Comparison of ENCODE assay signal across 12 mouse cellular contexts in genomic region chr6:84232063-84232760, GRCm38 (mm10).
DNase-seq lines count a peak whose midpoint lies in the region; ATAC-seq and TF ChIP-seq lines count a peak whose summit lies in the region.
"Had no signal": no experiment of that assay in that cellular context is flagged by ENCODE, and none has a peak within 500 bp of the region (broad histone marks: within the 10 kb centered on the region; RNA-seq: fewer than 3 reads in every experiment).

No protein-coding gene starts in this region.

- H3K9me3 ChIP-seq in heart, embryonic 12.5 days (replicated peaks): no peaks in the 10 kb centered on the region
- no peaks in the 10 kb centered on the region for H3K9me3 ChIP-seq in embryonic facial prominence, embryonic 12.5 days
- no peaks in the 10 kb centered on the region for H3K9me3 ChIP-seq in intestine, postnatal 0 days (ENCODE audit: control insufficient read depth)
- no peaks in the 10 kb centered on the region for H3K9me3 ChIP-seq in intestine, embryonic 15.5 days

- peaks cover 10% of the 10 kb centered on the region; the same call in 1 of the 2 replicates for H3K27me3 ChIP-seq in heart, embryonic 12.5 days (replicated peaks)
- no peaks in the 10 kb centered on the region for H3K27me3 ChIP-seq in embryonic facial prominence, embryonic 12.5 days
- H3K27me3 ChIP-seq in intestine, postnatal 0 days (replicated peaks; ENCODE audit: control insufficient read depth, insufficient read depth, low read length): no peaks in the 10 kb centered on the region
- no peaks in the 10 kb centered on the region for H3K27me3 ChIP-seq in intestine, embryonic 15.5 days (replicated peaks)

- no peak for DNase-seq in heart, adult 8-10 months (ENCODE audit: low spot score)
- DNase-seq in brain, adult 2 months (ENCODE audit: low read depth, low spot score): peak; percentile 58
- DNase-seq in layer of hippocampus, postnatal 36 days: peak; percentile 50
- DNase-seq: cerebellum, postnatal 10 days; heart, postnatal 4 days; kidney, adult 9 months; liver; lung, postnatal 36 days had no signal

- H3K4me2 ChIP-seq in heart, embryonic 12.5 days: no peak overlapping the region
- H3K4me2 ChIP-seq in embryonic facial prominence, embryonic 12.5 days (replicated peaks): no peak overlapping the region
- H3K4me2 ChIP-seq in intestine, postnatal 0 days (replicated peaks; ENCODE audit: low read depth): no peak overlapping the region
- H3K4me2 ChIP-seq in intestine, embryonic 15.5 days (replicated peaks): no peak overlapping the region

- H3K36me3 ChIP-seq in heart, embryonic 12.5 days: no peaks in the 10 kb centered on the region
- H3K36me3 ChIP-seq in embryonic facial prominence, embryonic 12.5 days: no peaks in the 10 kb centered on the region
- no peaks in the 10 kb centered on the region for H3K36me3 ChIP-seq in intestine, postnatal 0 days (ENCODE audit: control insufficient read depth, insufficient read depth)
- H3K36me3 ChIP-seq in intestine, embryonic 15.5 days: no peaks in the 10 kb centered on the region

- no peak for ATAC-seq in heart, embryonic 12.5 days (ENCODE audit: insufficient number of reproducible peaks, low FRiP score)
- ATAC-seq in embryonic facial prominence, embryonic 12.5 days (ENCODE audit: insufficient number of reproducible peaks, insufficient read depth, low FRiP score, low TSS enrichment): no peak
- ATAC-seq in intestine, postnatal 0 days: no peak
- no peak for ATAC-seq in intestine, embryonic 15.5 days

- 0 out of 2 replicates have a peak overlapping the region, but pooled peaks have one; percentile 20 for H3K9ac ChIP-seq in heart, embryonic 12.5 days
- H3K9ac ChIP-seq in embryonic facial prominence, embryonic 12.5 days: no peak overlapping the region
- H3K9ac ChIP-seq in intestine, postnatal 0 days (ENCODE audit: low read depth, low read length): no peak overlapping the region
- H3K9ac ChIP-seq in intestine, embryonic 15.5 days: no peak overlapping the region

- H3K4me3 ChIP-seq in heart, embryonic 12.5 days: no peak overlapping the region
- no peak overlapping the region for H3K4me3 ChIP-seq in embryonic facial prominence, embryonic 12.5 days
- H3K4me3 ChIP-seq in intestine, postnatal 0 days (ENCODE audit: low read depth, low read length): no peak overlapping the region
- H3K4me3 ChIP-seq in intestine, embryonic 15.5 days (replicated peaks): no peak overlapping the region

- H3K4me1 ChIP-seq in heart, embryonic 12.5 days (replicated peaks): peaks cover 56% of the 10 kb centered on the region
- H3K4me1 ChIP-seq in embryonic facial prominence, embryonic 12.5 days: peaks cover 52% of the 10 kb centered on the region
- H3K4me1 ChIP-seq in intestine, postnatal 0 days (replicated peaks; ENCODE audit: control insufficient read depth, insufficient read depth, low read length): no peaks in the 10 kb centered on the region
- H3K4me1 ChIP-seq in intestine, embryonic 15.5 days (replicated peaks): peaks cover 8% of the 10 kb centered on the region; the same call in 1 of the 2 replicates

- TF ChIP-seq CTCF in intestine, postnatal 0 days (IDR thresholded peaks at IDR 0.05; ENCODE audit: low read depth): no peak

- 37% methylated on average over 8 of the region's 8 CpGs for WGBS in heart, embryonic 12.5 days
- WGBS in embryonic facial prominence, embryonic 12.5 days: 58% methylated on average over 8 of the region's 8 CpGs
- WGBS in intestine, postnatal 0 days: 46% methylated on average over 8 of the region's 8 CpGs
- WGBS in intestine, embryonic 15.5 days: 49% methylated on average over 8 of the region's 8 CpGs

- H3K27ac ChIP-seq in heart, embryonic 12.5 days (ENCODE audit: poor library complexity, severe bottlenecking): no peak overlapping the region
- 0 out of 2 replicates have a peak overlapping the region, but pooled peaks have one; percentile 14 for H3K27ac ChIP-seq in embryonic facial prominence, embryonic 12.5 days
- H3K27ac ChIP-seq in intestine, postnatal 0 days (ENCODE audit: low read depth, low read length): no peak overlapping the region
- no peak overlapping the region for H3K27ac ChIP-seq in intestine, embryonic 15.5 days
